Mouse (Mus musculus): ENCODE results near the gene Gm28035.

Gm28035 gene

DNA sequence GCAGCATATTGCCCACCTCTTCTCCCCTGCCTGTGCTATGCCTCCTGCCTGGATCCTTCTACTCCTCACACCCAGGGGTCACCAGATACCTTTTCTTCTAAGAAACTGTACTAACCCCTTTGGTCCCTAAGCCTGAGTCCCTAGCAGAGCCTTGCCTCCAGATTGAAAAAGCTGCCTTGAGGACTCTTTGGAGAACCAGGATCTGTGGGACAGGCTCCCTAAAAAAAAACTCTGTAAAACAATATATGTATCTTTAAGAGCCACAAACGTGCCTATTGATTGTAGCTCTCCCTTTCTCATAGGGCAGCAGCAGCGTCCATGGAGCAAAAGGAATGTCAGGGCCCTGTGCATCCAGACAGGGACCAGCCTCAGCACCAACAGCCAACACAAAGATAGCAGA is at the start of gene Gm28035:
Gm28035 (plus strand) TSS at position 301 of the 400 bp plus-strand sequence.
- no peak for DNase-seq (ENCODE audit: low spot score in 2 of 2)

DNA sequence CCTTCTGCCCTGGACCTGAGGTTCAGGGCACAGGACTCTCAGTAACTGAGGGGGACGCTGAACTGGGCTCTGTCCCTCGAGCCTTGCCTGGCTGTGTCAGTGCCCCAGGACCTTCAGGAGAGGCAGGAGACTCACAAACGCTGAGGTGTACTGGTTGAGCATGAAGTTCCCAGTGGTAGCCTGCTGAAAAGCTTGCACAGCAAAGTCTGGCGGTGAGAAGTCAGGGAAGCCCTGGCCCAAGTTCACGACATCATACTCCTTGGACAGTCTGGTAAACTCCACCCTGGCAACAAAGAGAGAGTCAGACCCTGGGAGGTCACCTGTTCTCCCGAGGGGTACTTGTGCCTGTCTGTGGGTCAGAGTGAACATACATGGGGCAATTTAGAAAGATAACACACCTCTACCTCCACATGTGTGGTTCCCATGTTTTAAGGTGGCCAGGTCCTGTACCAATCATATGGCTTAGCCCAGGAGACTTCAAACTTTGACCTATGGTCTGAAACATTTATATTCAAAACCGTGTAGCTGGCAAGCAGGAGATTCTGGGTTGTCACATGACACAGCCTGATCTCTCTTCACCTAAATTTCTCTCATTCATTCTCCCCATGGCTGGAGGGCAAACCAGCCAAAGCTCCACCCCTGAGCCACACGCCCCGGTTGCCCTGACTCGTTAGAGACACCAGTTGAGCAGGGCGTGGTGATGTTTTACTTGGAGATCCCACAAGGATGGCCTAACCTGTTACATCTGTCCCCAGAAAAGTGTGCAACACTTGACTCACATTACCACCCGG is 48.4 kb upstream of the Gm28035 start:
- DNase-seq (ENCODE audit: low spot score in 2 of 2) = no peak

- DNase-seq (ENCODE audit: low spot score in 2 of 2) = no peak
These were observed 45.7 kb upstream of the Gm28035 start for GRCm38 (mm10) chr2:30194656-30195055.

GRCm38 (mm10) chr2:30198021-30198420 is 42.3 kb upstream of the Gm28035 start:
- DNase-seq (ENCODE audit: low spot score in 2 of 2) = no peak

DNA sequence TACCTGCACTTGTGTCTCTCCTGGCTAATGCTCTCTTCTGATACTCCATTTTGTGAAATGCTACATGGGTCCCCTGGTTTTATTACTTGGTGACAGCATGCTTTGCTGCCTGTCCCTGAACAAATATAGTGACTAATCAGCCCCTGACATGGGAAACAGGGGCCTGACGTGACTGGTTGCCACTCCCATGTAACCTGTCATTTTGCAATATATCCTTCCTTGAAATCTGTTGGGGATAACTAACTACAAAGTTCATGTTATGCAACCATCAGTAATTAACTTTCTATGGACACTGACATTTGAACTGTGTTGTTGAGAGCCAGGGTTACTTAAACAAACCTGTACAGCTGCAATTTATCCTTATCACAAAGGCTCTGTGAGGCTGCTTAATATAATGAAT is 40.4 kb upstream of the Gm28035 start:
- DNase-seq (ENCODE audit: low spot score in 2 of 2) = no peak

DNA sequence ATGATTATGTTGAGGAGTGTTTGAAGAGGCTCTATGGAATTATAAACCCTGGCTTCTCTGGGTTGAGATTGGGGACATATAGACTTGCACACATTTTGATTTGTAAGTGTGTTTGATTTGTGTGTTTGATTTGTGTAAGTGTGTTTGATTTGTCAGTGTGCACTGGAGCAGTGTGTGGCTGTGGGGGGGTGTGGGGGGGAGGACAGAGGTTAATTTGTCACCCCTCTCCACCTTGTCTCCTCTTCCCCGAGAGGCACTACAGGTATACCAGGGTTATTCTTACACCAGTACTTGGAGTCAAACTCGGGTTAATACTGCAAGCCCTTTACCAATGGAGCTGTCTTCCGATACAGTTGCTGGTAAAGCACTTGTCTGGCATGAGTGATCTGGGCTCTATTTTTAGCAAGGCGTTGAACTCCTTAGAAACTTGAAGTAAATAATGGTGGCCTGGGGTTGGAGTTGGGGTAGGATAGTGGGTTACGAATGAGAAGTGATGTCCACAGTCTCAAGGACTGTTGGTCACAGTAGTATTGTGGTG is 39.9 kb upstream of the Gm28035 start:
- no peak for DNase-seq (ENCODE audit: low spot score in 2 of 2)

GRCm38 (mm10) chr2:30203439-30203838 is 36.9 kb upstream of the Gm28035 start:
- no peak for DNase-seq (ENCODE audit: low spot score in 2 of 2)

GRCm38 (mm10) chr2:30205255-30205628 is 35.1 kb upstream of the Gm28035 start:
- peak in 1 of 2 experiments; percentile 37 for DNase-seq (ENCODE audit: low spot score in 2 of 2)

- peak; percentile 90 to 95 for DNase-seq (ENCODE audit: low spot score in 2 of 2)
These were observed 34.6 kb upstream of the Gm28035 start, which contains the start of gene Kyat1 for GRCm38 (mm10) chr2:30205629-30206357. Gene Kyat1 (minus strand): TSS chr2:30205847.

- no peak for DNase-seq (ENCODE audit: low spot score in 2 of 2)
These were observed 33.0 kb upstream of the Gm28035 start for GRCm38 (mm10) chr2:30207401-30207800.

DNA sequence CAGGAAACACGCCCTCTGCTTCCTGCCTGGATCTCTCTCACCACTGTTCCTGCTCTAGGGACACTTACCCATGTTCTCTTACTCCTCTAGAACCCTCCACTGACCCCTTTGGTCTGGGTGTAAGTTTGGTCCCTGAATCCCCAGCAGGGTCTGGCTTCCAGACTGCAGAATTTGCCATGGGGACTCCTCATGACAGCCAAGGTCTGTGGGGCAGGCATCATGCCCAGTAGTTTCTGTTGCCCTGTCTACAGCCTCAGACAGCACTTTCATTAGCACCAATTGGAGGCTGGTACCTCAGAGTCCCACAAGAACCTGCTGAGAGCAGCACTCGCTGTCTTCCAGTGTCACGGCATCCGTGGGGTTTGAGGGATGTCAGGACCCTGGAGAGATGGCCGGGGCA is 32.5 kb upstream of the Gm28035 start:
- DNase-seq (ENCODE audit: low spot score in 2 of 2) = no peak

- DNase-seq (ENCODE audit: low spot score in 2 of 2) = no peak
These were observed 28.8 kb upstream of the Gm28035 start for GRCm38 (mm10) chr2:30211408-30212168.

DNA sequence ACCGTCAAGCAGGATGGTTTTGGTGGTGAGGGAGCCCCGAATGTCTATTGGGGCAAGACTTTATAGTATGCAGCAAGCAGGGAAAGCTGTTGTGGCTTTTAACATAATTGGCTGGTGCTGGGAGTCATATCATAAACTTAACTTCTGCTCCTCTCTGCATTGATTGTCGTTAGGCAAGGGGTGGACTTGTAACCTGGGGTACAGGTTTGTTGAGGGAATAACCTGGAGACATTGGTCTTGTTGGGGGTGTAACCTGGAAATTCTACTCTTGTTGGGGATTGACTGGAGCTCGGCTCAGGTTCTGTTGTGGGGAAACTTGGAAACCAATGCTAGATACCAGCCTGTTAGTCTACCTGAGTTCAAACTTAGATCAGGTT is 28.2 kb upstream of the Gm28035 start:
- DNase-seq (ENCODE audit: low spot score in 2 of 2) = no peak

- no peak for DNase-seq (ENCODE audit: low spot score in 2 of 2)
These were observed 27.4 kb upstream of the Gm28035 start for GRCm38 (mm10) chr2:30212951-30213350.

GRCm38 (mm10) chr2:30214745-30215144 is 25.6 kb upstream of the Gm28035 start:
- DNase-seq (ENCODE audit: low spot score in 2 of 2) = no peak

- DNase-seq (ENCODE audit: low spot score in 2 of 2) = no peak
These were observed 24.9 kb upstream of the Gm28035 start for GRCm38 (mm10) chr2:30215493-30215892.

DNA sequence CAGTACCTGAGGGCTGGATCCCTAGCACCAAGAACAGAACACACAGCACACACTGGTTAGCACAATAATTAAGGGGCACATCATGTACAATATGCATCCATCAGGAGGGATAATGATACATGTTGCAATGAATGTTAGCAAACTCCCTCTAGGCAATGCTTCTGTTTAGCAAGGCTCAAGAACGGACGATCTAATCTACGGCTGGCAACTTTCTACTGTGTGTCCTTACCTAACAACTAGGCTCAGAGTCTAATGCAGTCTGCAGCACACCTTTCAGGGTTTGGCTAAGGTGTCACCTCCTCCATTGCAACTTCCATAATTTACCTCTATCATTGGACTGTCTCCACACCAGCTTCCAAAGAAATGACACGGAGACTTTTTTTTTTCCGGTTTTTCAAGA is 24.1 kb upstream of the Gm28035 start:
- no peak for DNase-seq (ENCODE audit: low spot score in 2 of 2)

DNA sequence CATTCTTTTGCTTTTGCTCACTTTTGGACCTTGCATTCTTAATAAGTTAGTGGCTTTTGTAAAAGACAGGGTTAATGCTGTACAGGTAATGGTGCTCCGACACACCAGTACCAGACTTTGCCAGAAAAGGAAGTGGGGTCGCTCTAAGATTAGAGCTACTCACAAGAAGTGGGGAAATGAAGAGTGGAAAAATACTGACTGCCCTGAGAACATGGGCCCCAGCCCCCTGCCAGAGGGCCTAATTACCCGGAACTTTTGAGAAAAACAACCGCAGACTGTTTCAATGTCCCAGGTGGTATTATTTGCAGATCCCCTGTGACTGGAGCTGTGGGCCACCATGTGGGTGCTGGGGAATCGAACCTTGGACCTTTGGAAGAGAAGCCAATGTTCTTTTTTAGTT is 4.8 kb upstream of the Gm28035 start:
- DNase-seq (ENCODE audit: low spot score in 2 of 2) = no peak

DNA sequence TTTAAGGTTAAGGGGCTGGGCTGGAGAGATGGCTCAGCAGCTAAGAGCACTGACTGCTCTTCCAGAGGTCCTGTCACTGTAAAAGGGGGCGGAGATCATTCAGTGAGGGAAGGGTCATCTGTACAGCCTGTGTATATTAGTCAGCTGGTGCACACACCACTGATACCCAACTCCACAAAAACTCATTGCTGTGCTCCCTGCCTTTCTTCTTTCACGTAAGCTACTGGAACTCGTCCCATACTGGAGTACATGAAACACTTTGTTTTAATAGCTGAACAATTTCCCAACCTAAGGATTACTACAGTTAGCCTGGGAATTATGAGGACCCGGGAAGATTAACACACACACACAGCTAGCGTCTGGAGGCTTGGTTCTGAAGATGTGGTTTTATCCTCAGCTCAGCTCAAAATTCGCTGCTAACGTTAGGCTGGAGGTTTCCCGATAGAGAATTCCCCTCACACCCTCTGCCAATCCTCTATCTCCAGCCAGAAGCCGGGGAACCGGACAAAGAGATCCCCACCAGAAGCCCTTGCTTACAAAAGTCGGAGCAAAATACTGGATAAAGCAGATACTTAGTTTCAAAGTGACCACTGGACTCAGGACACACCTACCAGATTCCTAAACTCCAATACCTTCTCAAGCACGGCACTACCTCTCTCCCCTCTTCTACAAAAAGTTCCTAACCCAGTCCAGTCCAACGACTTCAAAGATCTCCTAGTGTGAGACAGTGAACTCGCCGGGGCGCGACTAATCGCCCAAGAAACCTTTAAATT is 3.8 kb upstream of the Gm28035 start:
- no peak for DNase-seq (ENCODE audit: low spot score in 2 of 2)

DNA sequence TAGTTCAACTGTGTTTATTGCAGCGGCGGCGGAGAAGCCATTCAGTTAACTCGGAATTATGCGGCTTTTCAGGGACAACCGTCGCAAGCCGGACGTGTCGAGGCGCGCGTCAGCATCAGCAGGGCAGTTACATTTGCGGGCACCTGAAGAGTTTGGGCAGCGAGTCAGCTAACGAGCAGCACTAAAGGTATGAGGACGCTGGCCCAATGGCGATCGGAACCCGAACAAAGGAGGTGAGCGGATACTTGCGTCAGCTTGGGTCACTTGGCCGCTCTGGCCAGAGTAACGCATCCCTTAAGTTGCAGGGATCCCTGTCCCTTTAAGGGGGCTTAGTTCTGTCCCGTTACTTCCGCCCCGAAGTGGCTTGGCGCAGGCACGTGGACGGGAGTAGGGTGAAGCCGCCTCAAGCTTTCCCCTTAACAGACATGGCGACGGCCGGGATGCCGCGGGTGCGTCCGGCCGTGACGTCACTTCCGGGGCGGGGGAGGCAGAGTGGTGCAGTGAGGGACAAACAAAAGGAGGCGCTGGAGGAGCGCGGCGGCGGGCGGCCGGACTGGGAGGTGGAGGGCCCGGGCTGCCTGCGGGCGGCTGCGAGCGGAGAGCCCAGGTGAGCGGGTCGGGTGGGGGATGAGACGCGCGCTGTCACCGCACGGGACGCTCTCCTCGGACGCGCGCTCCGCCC is 3.0 kb upstream of the Gm28035 start, which contains the start of gene Lrrc8a:
Lrrc8a (plus strand) TSS at position 517 of the 682 bp plus-strand sequence.
- DNase-seq (ENCODE audit: low spot score in 2 of 2) = peak; percentile 99

DNA sequence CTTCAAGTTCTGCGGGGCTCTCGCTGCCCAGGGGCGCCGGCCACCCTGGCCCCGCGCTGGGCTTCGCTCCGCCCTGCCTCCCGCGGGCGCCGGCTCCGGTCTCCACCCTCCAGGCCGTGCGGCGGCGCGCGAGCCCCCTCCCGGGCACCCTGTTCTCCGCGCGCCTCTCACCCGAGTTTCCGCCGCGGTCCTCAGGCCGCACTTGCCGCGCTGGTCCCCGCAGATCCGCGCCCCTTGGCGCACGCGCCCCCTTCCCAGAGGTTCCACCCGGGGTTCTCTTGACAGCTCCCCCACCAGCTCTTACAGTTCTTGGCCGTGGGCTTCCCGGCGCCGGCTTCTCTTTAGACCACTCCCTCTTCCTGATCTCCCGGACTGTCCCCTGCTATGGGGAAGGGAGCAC is 2.5 kb upstream of the Gm28035 start:
- DNase-seq (ENCODE audit: low spot score in 2 of 2) = peak; percentile 57 to 60
